In the genomic region with DNA sequence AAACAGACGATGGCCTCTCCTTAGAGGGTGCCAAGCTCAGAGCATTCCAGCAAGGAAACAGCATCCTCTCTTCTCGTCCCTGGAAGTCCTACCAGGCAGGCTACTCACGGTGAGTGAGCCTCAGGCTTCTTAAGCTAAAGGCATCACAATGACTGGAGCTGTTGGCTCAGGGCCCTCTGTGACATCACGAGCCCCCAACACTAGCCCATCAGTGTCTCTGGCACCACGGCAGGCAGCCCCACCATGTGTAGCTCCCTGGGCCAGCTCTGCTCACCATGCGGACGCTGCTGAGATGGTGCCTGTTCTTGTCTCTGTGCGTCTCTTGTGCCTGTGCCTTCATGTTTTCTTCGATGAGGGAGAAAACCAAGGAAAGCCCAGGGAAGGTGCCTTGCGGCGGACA, we compare ENCODE assay signal across 17 mouse cellular contexts. TPM values are rescaled to one million over a fixed set of nuclear protein-coding genes. Genes with fewer than 3 reads are reported as not detected.
DNase-seq lines count a peak whose midpoint lies in the region; ATAC-seq lines count a peak whose summit lies in the region.
"Had no signal": no experiment of that assay in that cellular context is flagged by ENCODE, and none has a peak within 500 bp of the region (broad histone marks: within the 10 kb centered on the region; RNA-seq: fewer than 3 reads in every experiment).

A gene (plus strand): TSS at position 203 of the 400 bp plus-strand sequence.

- no peak for DNase-seq in heart, postnatal 10 days
- no peak for DNase-seq in limb, embryonic 11.5 days (ENCODE audit: low spot score)
- no peak for DNase-seq in limb, embryonic 10.5 days (ENCODE audit: low spot score)
- DNase-seq in layer of hippocampus, postnatal 14 days (ENCODE audit: low spot score in 2 of 2) = no peak
- DNase-seq: cerebellum, postnatal 36 days; kidney, postnatal 10 days; lung, postnatal 36 days; spleen, adult 18-20 months had no signal

- H3K36me3 ChIP-seq in heart, embryonic 14.5 days (ENCODE audit: control insufficient read depth, insufficient read depth, low read length) = peaks cover 28% of the 10 kb centered on the region
- peaks cover 3% of the 10 kb centered on the region; the same call in 1 of the 2 replicates for H3K36me3 ChIP-seq in limb, embryonic 11.5 days (ENCODE audit: control insufficient read depth, insufficient read depth, low read length)
- peaks cover 28% of the 10 kb centered on the region for H3K36me3 ChIP-seq in limb, embryonic 10.5 days
- peaks cover 28% of the 10 kb centered on the region for H3K36me3 ChIP-seq in limb, embryonic 13.5 days

- intact Hi-C loops in heart, postnatal 10 days (cut with DNase I) = loop anchor here (10.0 kb wide), 1 partner anchor 612 kb away; no protein-coding TSS in a partner anchor

- no peaks in the 10 kb centered on the region for H3K27me3 ChIP-seq in heart, embryonic 14.5 days (ENCODE audit: control insufficient read depth, insufficient read depth, low read length)
- H3K27me3 ChIP-seq in limb, embryonic 11.5 days (ENCODE audit: control insufficient read depth, insufficient read depth, low read length) = 0 out of 2 replicates have a peak, but pooled peaks cover 2% of the 10 kb centered on the region
- H3K27me3 ChIP-seq in limb, embryonic 10.5 days (ENCODE audit: low read depth, poor library complexity, severe bottlenecking) = no peaks in the 10 kb centered on the region; the same call in 1 of the 2 replicates
- peaks cover 7% of the 10 kb centered on the region; the same call in 1 of the 2 replicates for H3K27me3 ChIP-seq in limb, embryonic 13.5 days
- H3K27me3 ChIP-seq: embryonic facial prominence, embryonic 12.5 days; heart, embryonic 12.5 days had no signal

- H3K4me1 ChIP-seq in heart, embryonic 14.5 days (ENCODE audit: control insufficient read depth in 2 of 2, insufficient read depth in 2 of 2, low read length in 2 of 2) = peaks cover 7 to 15% of the 10 kb centered on the region in 2 experiments
- H3K4me1 ChIP-seq in limb, embryonic 11.5 days (ENCODE audit: control insufficient read depth, insufficient read depth, low read length) = no peaks in the 10 kb centered on the region
- peaks cover 6% of the 10 kb centered on the region; the same call in 1 of the 2 replicates for H3K4me1 ChIP-seq in limb, embryonic 10.5 days
- peaks cover 3% of the 10 kb centered on the region; the same call in 1 of the 2 replicates for H3K4me1 ChIP-seq in brown adipose tissue, adult 24 weeks (ENCODE audit: control insufficient read depth, insufficient read depth, insufficient read length, low read length)
- peaks cover 12% of the 10 kb centered on the region for H3K4me1 ChIP-seq in limb, embryonic 13.5 days
- H3K4me1 ChIP-seq: midbrain, embryonic 12.5 days had no signal

- no peak within 1 kb of the TSS for H3K4me3 ChIP-seq in heart, embryonic 14.5 days (ENCODE audit: control insufficient read depth in 1 of 2, insufficient read depth in 1 of 2, low read depth in 1 of 2, low read length in 2 of 2)
- H3K4me3 ChIP-seq in limb, embryonic 11.5 days (ENCODE audit: low read depth, low read length) = no peak within 1 kb of the TSS
- H3K4me3 ChIP-seq in limb, embryonic 10.5 days = no peak within 1 kb of the TSS
- H3K4me3 ChIP-seq in brown adipose tissue, adult 24 weeks (ENCODE audit: insufficient read depth, low read depth, low read length) = no peak within 1 kb of the TSS
- H3K4me3 ChIP-seq in limb, embryonic 13.5 days = no peak within 1 kb of the TSS
- H3K4me3 ChIP-seq: embryonic facial prominence, embryonic 12.5 days; heart, embryonic 12.5 days; midbrain, embryonic 12.5 days had no signal

- no peaks in the 10 kb centered on the region for H3K9me3 ChIP-seq in heart, embryonic 14.5 days (ENCODE audit: control insufficient read depth, low read length)
- no peaks in the 10 kb centered on the region for H3K9me3 ChIP-seq in limb, embryonic 11.5 days (ENCODE audit: control insufficient read depth, low read length)
- H3K9me3 ChIP-seq in limb, embryonic 10.5 days (replicated peaks) = no peaks in the 10 kb centered on the region
- H3K9me3 ChIP-seq in limb, embryonic 13.5 days = no peaks in the 10 kb centered on the region
- H3K9me3 ChIP-seq: embryonic facial prominence, embryonic 12.5 days; heart, embryonic 12.5 days; midbrain, embryonic 12.5 days had no signal

- H3K9ac ChIP-seq in heart, embryonic 14.5 days (ENCODE audit: low read length) = 0 out of 2 replicates have a peak within 1 kb of the TSS, but pooled peaks have one; percentile 27
- 0 out of 2 replicates have a peak within 1 kb of the TSS, but pooled peaks have one; percentile 12 for H3K9ac ChIP-seq in limb, embryonic 11.5 days (ENCODE audit: low read length)
- 0 out of 2 replicates have a peak within 1 kb of the TSS, but pooled peaks have one; percentile 31 for H3K9ac ChIP-seq in limb, embryonic 13.5 days
- H3K9ac ChIP-seq: embryonic facial prominence, embryonic 12.5 days; heart, embryonic 12.5 days; midbrain, embryonic 12.5 days had no signal

- no peak within 1 kb of the TSS; a peak in 1 of 4 replicates for H3K27ac ChIP-seq in heart, embryonic 14.5 days (replicated peaks in 1 of 2; ENCODE audit: control insufficient read depth in 1 of 2, insufficient read depth in 1 of 2, low read depth in 2 of 2, low read length in 2 of 2)
- H3K27ac ChIP-seq in limb, embryonic 11.5 days (replicated peaks; ENCODE audit: low read depth, low read length) = no peak within 1 kb of the TSS
- H3K27ac ChIP-seq in limb, embryonic 10.5 days = no peak within 1 kb of the TSS
- peak within 1 kb of the TSS; percentile 89 for H3K27ac ChIP-seq in brown adipose tissue, adult 24 weeks (replicated peaks; ENCODE audit: low read depth, low read length)
- H3K27ac ChIP-seq in limb, embryonic 13.5 days = no peak within 1 kb of the TSS
- H3K27ac ChIP-seq: embryonic facial prominence, embryonic 12.5 days; midbrain, embryonic 12.5 days had no signal

- ATAC-seq in heart, embryonic 14.5 days (ENCODE audit: insufficient number of reproducible peaks, insufficient read depth, low FRiP score, low read depth) = no peak
- ATAC-seq in limb, embryonic 11.5 days (ENCODE audit: insufficient number of reproducible peaks, low FRiP score, low TSS enrichment, low read depth) = no peak
- ATAC-seq in limb, embryonic 13.5 days (ENCODE audit: low FRiP score, low read depth) = no peak

- no peak within 1 kb of the TSS for H3K4me2 ChIP-seq in heart, embryonic 14.5 days (ENCODE audit: low read length)
- H3K4me2 ChIP-seq in limb, embryonic 11.5 days (ENCODE audit: low read depth, severe bottlenecking) = no peak within 1 kb of the TSS
- H3K4me2 ChIP-seq in limb, embryonic 13.5 days (replicated peaks) = no peak within 1 kb of the TSS
- H3K4me2 ChIP-seq: embryonic facial prominence, embryonic 12.5 days; heart, embryonic 12.5 days; liver, embryonic 11.5 days; midbrain, embryonic 12.5 days had no signal

- WGBS in heart, embryonic 14.5 days = 87% methylated on average over 11 of the region's 11 CpGs
- WGBS in limb, embryonic 11.5 days = 90% methylated on average over 11 of the region's 11 CpGs
- WGBS in limb, embryonic 10.5 days = 88% methylated on average over 11 of the region's 11 CpGs
- 87% methylated on average over 11 of the region's 11 CpGs for WGBS in limb, embryonic 13.5 days

RNA-seq across cellular contexts. Expression of the gene that starts here (rescaled TPM):
- 0.31 TPM in 1 of 2 replicates, not detected in the other for polyA plus RNA-seq in heart, embryonic 14.5 days (2014; fragmentation: Nextera tagmentation; extraction: Ambion mirVana)
- not detected for total RNA-seq in heart, postnatal 10 days (2021)
- polyA plus RNA-seq in limb, embryonic 11.5 days (2014; fragmentation: Nextera tagmentation; extraction: Ambion mirVana) = not detected in 2 replicates
- polyA plus RNA-seq in limb, embryonic 10.5 days (2016; fragmentation: Nextera tagmentation; extraction: Ambion mirVana) = 0.21 TPM in 1 of 2 replicates, not detected in the other
- polyA plus RNA-seq in brown adipose tissue, adult 24 weeks (2012; ENCODE audit: insufficient read depth, insufficient read length, missing spikeins) = not detected in 2 replicates
- 0.22 and 0.49 TPM in 2 replicates for polyA plus RNA-seq in limb, embryonic 13.5 days (2015; fragmentation: Nextera tagmentation; extraction: Ambion mirVana)
- under 1 TPM; 0.51 to 0.79 TPM for total RNA-seq in layer of hippocampus, postnatal 14 days (2021)
- total RNA-seq: layer of hippocampus, postnatal 25 days had no signal
- polyA plus RNA-seq: C2C12 had no signal
